Mouse (Mus musculus): ENCODE results near the gene Acacb.

Acacb gene

DNA sequence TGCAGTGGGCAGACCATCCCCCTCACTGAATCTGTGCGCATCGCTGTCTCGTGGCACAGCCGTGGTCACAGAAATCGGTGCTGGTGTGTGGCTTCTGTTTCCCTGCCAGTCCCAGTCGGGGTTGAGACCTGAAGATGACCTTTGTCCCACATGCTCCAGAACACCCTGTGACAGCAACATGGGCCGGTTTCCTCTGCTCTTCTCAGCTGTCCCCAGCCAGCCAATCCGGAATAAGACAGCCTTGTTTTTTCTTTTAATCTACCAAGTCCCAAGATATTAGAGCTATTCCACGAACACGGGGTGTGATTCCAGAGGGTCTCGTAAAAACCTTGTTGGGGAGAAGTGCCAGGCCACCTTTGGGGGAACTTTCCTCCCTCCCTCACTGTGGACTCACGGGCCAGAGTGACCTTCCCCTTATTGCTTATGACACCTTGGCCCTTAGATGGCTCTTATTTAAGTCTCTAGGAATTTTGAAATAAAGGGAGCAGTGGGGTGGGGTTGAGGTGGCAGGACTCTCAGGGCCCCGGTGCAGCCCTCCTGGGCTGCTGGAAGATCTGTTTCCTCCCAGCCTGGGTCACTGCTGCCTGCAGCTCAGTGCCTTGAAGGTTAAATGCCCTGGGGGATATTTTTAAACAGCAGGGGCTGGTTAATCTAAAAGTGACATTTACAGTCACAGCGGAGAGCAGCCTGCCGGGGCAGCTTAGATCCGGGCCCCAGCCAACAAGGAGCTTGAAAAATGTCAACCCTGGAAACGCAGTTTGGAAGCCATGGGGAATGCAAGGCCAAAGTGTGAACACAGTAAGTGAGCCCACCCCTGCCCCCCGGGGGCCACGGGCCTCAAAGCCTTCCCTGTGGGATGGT lies at the start of gene Acacb:
Acacb (plus strand) TSS at position 508 of the 861 bp plus-strand sequence.
- no peak for DNase-seq (ENCODE audit: low spot score in 2 of 2)

DNA sequence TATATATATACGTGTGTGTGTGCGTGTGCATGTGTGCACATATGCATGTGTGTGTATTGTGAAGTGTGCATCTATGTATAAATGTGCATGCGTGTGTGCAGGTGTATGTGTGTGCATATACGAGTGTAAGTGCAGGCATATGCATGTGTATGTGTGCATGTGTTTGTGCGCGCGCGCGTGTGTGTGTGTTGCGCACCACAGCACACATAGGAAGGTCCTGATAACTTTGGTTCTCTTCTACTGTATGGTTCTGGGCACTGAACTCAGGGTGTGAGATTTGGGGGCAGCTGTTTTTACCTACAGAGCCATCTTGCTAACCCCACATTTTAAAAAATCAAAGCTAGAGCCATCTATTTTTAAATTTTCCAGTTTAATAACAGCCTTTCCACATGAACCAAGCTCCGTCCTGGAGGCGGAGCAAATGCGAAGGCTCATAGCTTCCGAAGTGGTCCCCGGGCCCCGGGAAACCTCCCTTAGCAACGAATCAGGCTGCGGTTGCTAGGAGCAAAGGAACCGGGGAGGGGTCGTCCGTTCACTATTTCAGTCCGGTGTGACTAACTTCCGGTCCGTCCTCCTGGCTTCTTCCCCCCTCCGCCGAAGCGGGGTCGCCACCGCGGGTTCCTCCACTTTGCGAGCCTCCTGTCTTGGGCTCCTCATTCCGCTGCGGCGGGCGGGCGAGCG lies 46.5 kb upstream of the Acacb start:
- peak; percentile 83 to 88 for DNase-seq (ENCODE audit: low spot score in 2 of 2)

DNA sequence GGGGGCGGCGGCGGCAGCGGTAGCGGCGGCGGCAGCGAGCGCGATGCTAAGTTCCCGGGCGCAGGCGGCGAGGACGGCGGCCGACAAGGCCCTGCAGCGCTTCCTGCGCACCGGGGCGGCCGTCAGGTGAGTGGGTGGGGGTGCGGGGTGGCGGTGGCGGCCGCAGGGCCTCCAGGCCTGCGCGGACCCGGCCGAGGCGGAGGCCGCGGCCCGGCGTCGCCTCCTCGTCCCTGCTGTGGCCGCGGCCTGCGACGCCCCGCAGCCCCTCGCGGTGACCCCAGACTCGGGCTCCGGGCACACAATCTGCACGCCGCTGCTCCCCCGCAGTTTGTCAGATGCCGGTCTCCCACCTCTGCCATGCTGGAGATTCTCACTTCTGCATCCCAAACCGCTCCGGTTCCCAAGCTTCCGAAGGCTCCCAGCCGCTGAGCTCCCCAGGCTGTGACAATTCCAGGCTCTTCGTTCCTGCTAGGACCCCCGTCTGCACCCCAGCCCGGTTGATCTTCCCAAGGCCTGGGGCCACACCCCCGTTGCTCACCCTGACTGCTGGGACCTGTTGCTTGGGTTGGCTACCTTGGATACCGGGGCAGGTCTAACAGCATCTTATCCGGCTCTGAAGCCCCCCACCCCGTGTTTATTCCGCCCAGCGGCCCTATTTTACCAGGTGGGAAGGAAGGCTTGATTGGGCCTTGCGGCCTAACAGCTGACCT lies 45.8 kb upstream of the Acacb start:
- no peak for DNase-seq (ENCODE audit: low spot score in 2 of 2)

DNA sequence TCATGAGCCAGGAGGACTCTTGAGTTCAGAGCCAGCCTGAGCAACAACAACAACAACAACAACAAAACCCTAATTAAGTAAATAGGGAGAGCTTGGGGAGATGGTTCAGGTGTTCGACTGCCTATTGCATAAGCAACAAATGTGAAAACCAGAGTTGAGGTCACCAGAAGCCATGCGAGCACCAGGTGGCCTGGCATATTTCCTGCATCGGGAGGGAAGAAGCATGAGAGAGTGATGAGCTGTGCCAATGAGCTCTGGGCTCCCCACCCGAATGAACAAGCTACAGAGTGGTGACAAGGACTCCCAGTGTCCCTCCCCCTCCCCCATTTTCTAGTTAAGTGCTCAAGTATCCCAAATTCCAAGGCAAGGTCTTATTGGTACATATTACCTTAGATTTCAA lies 44.5 kb upstream of the Acacb start:
- no peak for DNase-seq (ENCODE audit: low spot score in 2 of 2)

DNA sequence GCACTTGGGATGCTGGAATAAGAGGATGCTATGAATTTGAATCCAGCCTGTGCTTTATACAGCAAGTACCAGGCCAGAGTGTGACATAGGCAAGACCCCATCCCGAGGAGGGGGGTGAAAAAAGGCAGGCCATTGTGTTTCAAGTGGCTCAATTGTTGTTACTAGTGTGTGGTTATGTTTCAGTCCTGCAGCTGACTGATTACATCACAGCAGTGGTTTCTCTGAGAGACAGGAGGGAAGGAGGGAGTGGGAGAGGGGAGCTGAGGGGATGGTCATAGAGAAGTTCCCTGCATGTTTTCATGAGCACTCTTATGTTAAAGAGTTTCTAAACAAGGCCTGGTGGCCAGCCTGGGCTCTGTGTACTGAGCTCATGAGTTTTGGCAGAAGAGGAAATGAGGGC lies 43.5 kb upstream of the Acacb start:
- no peak for DNase-seq (ENCODE audit: low spot score in 2 of 2)

DNA sequence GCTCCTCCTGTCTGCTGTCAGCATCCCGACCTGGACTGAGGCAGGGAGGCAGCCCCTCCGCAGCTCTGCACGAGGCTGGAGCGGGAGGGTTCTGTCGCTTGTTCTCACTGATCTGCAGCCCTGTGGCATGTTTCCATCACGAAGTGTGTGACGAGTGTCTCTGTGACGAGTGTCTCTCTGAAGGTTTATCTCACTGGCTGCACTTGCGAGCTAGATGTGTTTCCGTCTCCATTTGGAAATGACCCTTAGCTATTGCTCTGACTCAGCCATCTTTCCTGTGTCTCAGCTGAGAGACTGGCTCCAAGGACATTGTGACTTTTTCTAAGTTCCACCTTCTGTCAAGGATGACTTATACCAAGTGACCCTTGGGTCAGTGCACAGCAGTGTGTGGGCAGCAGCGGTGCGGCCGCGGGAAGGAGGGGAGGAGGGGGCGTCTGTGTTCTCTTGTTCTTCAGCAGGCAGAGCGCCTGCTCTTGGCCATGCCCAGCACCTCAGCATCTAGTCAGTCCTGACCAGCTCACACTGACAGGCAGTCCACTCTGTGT lies 39.9 kb upstream of the Acacb start:
- DNase-seq (ENCODE audit: low spot score in 2 of 2) = no peak

DNA sequence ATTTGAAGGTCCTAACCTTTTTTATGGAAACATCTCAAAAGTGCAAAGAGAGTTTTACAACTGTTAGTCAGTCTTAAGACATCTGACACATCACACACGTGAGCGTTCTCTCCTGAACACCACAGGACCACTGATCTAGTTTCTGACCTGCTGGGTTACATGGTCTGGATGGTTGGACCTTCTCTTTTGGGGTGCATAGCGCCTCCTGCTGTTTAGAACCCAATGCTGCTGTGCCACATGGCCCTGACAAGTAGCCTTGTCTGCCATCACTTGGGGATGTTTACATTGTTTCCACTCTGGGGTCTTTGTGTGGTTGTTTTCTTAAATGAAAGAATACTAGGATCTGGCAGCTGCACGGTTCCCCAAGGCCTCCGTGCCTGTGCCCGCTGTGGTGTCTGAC lies 33.0 kb upstream of the Acacb start:
- DNase-seq (ENCODE audit: low spot score in 2 of 2) = no peak

DNA sequence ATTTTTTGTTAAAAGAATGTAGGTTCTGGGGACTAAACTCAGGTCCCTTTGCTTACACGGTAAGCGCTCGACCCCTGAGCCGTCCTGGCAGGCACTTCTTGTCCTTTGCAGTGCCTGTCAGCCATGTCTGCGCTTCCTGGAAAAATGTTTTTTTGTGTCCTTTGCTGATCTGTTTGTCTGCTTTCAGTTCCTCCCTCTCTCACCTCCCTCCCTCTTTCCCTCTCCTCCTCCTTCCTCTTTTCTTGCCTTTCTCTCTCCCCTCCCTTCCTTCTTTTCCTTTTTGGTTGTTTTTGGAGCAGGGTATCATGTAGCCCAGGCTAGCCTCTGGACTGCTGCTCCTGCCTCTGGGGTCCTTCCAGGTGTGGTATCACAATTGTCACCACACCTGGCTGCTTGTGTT lies 31.3 kb upstream of the Acacb start:
- DNase-seq (ENCODE audit: low spot score in 2 of 2) = no peak

DNA sequence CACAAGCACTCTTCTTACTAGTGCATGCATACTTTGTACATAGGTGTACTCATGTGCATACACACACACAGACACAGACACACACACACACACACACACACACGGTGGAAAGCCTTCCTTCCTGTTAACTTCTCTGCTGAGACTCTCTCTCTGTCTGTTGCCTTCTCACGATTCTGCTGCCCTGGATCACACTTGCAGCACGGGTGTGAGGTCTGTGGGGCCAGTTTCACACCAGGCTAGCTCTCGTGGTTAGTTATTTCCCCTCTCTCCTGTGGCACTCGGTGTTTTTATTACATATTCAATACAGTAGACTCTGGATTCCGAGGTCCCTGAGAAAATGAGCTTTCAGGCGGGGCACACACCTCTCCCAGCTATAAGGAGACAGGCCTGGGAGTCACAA lies 29.7 kb upstream of the Acacb start:
- peak; percentile 69 to 87 for DNase-seq (ENCODE audit: low spot score in 2 of 2)

DNA sequence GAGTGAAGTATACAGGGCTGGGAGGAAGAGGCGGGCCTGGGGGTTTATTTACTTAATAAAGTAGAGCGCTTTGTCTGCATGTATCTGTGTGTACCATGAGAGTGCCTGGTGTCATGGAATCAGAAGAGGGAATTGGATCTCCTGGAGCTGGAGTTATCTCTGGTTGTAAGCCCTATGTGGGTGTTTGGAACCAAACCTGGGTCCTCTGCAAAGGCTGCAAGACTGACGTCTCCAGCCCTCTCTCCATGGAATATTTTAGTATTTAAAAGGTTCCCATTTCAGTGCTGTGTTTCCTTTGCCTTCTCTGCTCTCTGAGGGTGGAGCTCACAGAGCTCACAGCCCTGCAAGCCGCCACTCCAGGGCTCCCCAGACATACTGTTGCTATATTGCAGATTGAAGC lies 26.5 kb upstream of the Acacb start:
- no peak for DNase-seq (ENCODE audit: low spot score in 2 of 2)

DNA sequence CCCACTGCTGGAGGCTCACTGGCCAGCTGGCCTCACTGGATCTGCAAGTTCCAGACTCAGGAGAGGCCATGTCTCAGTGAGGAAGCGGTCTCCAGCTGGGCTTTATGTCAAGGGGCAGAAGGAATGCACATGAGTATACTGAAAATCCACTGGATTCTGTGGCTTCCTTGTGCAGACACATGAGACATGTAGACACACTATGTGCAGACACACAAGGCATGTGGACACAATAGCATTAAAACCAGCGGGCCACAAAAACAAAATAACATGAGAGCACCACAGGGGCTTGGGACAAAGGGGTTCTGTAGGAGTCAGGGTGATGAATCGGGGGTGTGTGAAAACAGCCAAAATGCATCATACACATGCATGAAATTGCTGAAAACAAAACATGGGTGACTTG lies 20.3 kb upstream of the Acacb start:
- no peak for DNase-seq (ENCODE audit: low spot score in 2 of 2)

DNA sequence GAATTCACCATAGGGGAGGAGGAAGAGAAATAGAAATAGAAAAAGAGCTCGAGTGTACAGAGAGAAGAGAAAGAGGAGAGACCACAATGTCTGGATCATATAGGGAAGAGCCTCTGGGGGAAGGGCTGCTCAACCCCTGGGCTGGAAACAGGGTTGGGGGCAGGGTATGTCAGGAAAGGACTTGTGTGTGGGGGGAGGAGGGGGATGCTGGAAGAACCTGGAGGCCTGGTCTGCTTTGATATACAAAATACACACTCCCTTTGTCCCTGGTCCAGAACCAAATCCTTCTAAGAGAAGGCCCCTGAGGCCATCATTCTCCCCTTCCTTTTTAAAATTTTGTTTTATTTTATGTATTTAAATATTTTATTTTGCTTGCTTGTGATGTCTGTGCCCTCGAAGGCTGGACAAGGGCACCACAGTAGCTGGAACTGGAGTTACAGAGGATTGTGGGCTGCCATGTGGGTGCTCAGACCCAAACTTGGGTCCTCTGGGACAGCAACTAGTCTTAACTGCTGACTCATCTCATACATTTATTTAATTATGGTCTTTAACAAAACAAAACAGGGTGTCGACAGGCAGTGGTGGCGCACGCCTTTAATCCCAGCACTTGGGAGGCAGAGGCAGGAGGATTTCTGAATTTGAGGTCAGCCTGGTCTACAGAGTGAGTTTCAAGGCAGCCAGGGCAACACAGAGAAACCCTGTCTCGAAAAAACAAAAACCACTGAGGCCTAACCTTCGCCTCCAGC lies 19.7 kb upstream of the Acacb start:
- no peak for DNase-seq (ENCODE audit: low spot score in 2 of 2)

DNA sequence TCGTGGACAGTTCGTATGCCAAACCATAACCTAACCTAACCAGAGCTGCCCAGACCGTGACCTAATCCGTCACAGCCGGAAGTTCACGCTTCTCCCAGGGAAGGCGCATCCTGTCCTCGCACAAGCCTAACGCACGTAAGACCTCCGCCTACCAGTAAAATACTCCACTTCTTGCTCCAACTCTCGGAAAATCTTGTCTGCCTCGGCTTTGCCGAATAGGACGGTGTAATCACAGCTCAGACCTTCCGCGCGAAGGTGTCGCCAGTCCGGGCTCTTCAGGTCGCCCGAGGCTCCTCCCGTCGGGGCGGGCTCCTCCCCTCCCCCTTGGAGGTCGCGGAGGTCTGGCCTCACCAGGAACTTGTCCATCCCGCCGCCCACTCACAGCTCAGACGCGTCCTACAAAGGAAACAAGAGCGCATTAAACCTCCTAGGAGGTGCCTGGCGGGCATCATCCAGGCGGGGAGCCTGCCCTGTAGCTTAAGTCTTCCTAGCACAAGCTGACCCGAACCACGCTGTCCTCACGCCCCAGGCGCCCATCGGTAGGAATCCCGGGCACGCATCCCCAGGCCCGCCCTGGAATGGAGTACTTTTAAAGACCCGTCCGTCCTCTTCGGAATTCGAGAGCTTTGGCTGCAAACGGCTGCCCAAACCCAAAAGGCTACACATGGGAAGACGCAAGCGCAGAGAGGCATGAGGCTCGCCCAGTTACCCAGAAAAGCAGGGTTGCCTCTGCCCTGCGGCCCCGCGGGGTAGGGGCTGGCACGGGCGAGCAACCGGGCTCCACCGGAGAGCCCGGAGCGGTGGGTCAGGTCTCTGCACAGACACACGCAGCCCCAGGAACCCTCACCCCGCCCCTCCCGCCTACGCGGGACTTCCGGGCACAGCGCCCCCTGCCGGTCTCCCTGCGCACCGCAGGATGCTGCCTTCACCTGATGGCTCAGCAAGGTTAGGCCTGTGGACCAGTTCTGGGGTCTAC lies 18.7 kb upstream of the Acacb start, which contains the start of gene Alkbh2:
Alkbh2 (minus strand) TSS at position 845 of the 976 bp plus-strand sequence.
- peak; percentile 83 to 87 for DNase-seq (ENCODE audit: low spot score in 2 of 2)

DNA sequence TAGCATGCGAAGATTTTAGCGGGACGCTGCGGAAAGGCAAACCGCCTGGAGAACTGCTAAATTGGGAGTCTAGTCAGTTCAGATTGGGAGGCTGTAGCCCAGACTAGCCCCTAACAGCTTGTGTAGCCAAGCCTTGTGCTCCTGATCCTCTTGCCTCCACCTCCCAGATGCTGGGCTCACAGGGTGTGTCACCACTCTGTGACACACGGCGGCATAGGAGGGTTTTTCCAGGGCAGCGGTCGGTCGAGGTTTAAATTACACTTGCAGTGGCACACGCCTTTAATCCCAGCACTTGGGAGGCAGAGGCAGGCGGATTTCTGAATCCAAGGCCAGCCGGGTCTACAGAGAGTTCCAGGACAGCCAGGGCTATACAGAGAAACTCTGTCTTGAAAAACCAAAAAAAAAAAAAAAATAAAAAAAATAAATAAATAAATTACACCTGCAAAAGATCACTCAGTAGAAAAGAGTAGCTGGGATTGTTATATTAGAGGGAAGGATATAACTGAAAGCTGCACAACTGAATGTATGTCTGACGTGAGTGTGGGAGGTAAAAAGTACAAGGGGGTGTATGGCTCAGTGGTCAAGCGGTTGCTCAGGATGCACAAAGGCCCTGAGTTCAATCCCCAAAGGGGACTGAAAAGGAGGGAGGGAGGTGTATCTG lies 16.7 kb upstream of the Acacb start:
- no peak for DNase-seq (ENCODE audit: low spot score in 2 of 2)

DNA sequence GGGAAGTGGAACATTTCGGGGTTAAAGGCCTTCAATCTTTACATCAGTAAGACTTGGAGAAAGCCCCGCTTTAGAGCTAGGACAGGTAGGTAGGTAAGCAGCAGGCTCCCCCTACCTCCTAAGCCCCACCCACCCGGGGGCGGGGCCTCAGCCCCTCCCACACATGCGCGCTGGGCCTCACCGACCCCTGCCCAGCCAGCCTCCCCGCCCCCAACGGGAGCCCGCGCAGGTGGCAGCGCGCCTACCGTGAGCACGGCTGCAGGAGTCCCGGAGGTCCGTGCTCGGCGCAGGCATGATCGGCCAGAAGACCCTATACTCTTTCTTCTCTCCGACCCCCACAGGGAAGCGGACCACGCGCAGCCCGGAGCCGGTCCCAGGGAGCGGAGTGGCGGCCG lies 16.1 kb upstream of the Acacb start, which contains the start of gene Ung:
Ung (plus strand) TSS at position 176 of the 395 bp plus-strand sequence.
- DNase-seq (ENCODE audit: low spot score in 2 of 2) = peak; percentile 19 to 73

DNA sequence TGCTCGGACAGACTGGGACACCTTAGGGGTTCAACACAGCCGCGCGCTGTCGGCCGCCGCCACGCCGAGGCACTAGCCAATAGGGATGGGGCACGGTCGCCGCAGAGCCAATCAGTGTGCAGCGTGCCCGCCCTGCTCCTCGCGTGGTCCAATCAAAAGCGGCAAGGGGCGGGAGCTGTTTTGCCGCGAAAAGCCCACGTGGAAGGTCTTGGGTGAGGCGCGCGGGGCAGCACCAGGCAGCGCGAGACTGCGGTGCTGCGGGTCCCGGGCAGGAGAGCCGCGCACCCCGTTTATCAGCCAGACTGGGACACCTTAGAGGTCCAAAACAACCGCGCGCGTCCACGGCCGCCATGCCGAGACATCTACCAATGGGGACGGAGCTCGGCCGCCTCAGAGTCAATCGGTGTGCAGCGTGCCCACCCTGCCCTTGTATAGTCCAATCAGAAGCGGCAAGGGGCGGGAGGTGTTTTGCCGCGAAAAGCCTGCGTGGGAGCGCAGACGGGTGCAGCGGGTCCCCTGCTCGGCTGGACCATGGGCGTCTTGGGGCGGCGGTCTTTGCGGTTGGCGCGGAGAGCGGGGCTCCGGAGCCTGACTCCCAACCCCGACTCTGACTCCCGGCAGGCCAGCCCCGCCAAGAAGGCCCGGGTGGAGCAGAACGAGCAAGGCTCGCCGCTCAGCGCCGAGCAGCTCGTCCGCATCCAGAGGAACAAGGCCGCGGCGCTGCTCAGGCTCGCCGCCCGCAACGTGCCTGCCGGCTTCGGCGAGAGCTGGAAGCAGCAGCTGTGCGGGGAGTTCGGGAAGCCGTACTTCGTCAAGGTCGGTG lies 15.4 kb upstream of the Acacb start:
- peak; percentile 90 to 92 for DNase-seq (ENCODE audit: low spot score in 2 of 2)

DNA sequence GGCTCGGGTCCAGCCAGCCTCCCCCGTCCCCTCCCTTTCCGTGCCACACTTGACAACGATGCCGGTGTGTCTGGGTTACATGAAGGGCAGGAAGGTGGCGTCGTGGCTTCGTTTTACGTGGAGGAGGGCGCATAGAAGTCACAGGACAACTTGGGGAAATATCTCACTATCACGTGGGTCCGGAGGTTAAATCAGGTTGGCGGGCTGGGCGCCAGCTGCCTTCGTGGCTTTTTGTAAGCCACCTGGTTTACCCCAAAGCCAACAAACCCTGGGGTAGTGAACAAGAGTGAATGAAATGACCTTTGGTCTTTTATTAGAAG lies 14.9 kb upstream of the Acacb start:
- peak; percentile 66 to 77 for DNase-seq (ENCODE audit: low spot score in 2 of 2)

DNA sequence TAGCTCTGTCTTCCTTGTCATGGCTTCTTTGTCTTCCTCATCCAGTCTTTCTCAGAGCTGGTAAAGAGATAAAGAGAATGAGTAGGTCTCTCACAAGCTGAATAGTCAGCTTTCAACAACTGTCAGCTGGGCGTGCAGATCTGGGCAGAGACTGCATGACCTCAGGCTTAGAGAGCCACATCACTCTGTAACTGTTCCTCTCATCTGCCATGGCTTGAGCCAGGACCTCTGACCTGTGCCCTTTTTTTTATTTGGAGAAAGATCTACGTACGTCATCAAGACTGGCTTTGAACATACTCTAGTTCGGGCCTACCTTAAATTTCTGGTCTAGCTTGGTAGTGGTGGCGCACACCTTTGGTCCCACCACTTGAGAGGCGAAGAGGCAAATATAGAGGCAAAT lies 13.5 kb upstream of the Acacb start:
- no peak for DNase-seq (ENCODE audit: low spot score in 2 of 2)

DNA sequence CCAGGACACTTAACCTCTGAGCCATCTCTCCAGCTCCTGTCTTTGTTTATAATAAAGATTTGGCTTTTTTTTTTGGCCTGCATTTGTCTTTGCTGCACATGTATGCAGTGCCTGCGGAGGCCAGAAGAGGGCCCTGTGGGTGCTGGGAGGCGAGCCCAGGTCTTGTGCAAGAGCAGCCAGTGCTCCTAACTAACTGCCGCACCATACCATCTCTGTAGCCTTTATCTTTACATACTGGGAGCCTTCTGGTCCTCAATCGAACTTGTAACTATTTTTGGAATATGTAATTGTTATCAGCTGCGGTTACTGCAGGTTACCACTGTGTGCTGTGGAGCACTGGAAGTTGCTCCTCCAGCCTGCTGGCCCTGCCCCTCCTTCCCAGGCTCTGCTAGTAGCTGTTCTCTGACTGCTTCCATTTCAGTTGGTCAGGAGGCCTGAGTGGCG lies 12.2 kb upstream of the Acacb start:
- peak in 1 of 2 experiments; percentile 17 for DNase-seq (ENCODE audit: low spot score in 2 of 2)

Measured in natural killer cell, adult 2 months (primary cell).